Mouse (Mus musculus): Measurements from ENCODE around the gene Sprr1a. TPM values are rescaled to one million over a fixed set of nuclear protein-coding genes. Genes with fewer than 3 reads are reported as not detected.
A peak's percentile ranks its signal among the peaks of the same experiment; 100 is the strongest.
"Not testable (repeated sequence)": the region's sequence is repeated elsewhere in the genome, so short reads cannot be mapped to it uniquely, and the experiment has no call there.

Sprr1a gene
- not detected in 2 replicates for polyA plus RNA-seq (2016; fragmentation: Nextera tagmentation; extraction: Ambion mirVana)

GRCm38 (mm10) chr3:92485863-92486262 lies at the start of gene Sprr1a:
Gene Sprr1a (minus strand): TSS chr3:92485895.
- Histone ChIP-seq H3K4me1 (no peaks in the 10 kb centered on the region), H3K27me3 (replicated peaks) (no peaks in the 10 kb centered on the region), H3K9ac (no peak within 1 kb of the TSS), H3K27ac (no peak within 1 kb of the TSS), H3K4me3 (no peak within 1 kb of the TSS), H3K9me3 (replicated peaks) (no peaks in the 10 kb centered on the region), H3K36me3 (no peaks in the 10 kb centered on the region), H3K4me2 (no peak within 1 kb of the TSS)
- ATAC-seq: no peak

GRCm38 (mm10) chr3:92534411-92534810 lies 48.7 kb upstream of the Sprr1a start, which contains the start of gene 2310046K23Rik:
Gene 2310046K23Rik (minus strand): TSS chr3:92534511.
- Histone ChIP-seq H3K9me3 (replicated peaks) (no peaks in the 10 kb centered on the region), H3K4me2 (no peak within 1 kb of the TSS), H3K27me3 (replicated peaks) (no peaks in the 10 kb centered on the region), H3K36me3 (no peaks in the 10 kb centered on the region), H3K4me3 (no peak within 1 kb of the TSS), H3K27ac (no peak within 1 kb of the TSS), H3K4me1 (no peaks in the 10 kb centered on the region), H3K9ac (no peak within 1 kb of the TSS)
- no peak for ATAC-seq
- 68% methylated on average over 3 of the region's 3 CpGs for WGBS (ENCODE audit: insufficient replicate concordance)

- H3K4me1 ChIP-seq: no peaks in the 10 kb centered on the region
- ATAC-seq: no peak
- H3K9me3 ChIP-seq (replicated peaks): no peaks in the 10 kb centered on the region
- no peak overlapping the region for H3K27ac ChIP-seq
- H3K4me2 ChIP-seq: no peak overlapping the region
- no peak overlapping the region for H3K9ac ChIP-seq
- H3K27me3 ChIP-seq (replicated peaks): no peaks in the 10 kb centered on the region
- no peaks in the 10 kb centered on the region for H3K36me3 ChIP-seq
- H3K4me3 ChIP-seq: no peak overlapping the region
Observed at GRCm38 (mm10) chr3:92512325-92512724, 26.6 kb upstream of the Sprr1a start.

GRCm38 (mm10) chr3:92510786-92511185 lies 25.1 kb upstream of the Sprr1a start:
- Histone ChIP-seq H3K9me3 (replicated peaks) (no peaks in the 10 kb centered on the region), H3K4me2 (no peak overlapping the region), H3K4me3 (no peak overlapping the region), H3K27me3 (replicated peaks) (no peaks in the 10 kb centered on the region), H3K9ac (no peak overlapping the region), H3K27ac (no peak overlapping the region), H3K4me1 (no peaks in the 10 kb centered on the region), H3K36me3 (no peaks in the 10 kb centered on the region)
- no peak for ATAC-seq

GRCm38 (mm10) chr3:92508185-92508584 lies 22.5 kb upstream of the Sprr1a start:
- 80% methylated on average over 1 of the region's 1 CpGs for WGBS (ENCODE audit: insufficient replicate concordance)
- ATAC-seq: no peak
- H3K4me3 ChIP-seq: no peak overlapping the region
- H3K27me3 ChIP-seq (replicated peaks): no peaks in the 10 kb centered on the region
- no peaks in the 10 kb centered on the region for H3K36me3 ChIP-seq
- no peaks in the 10 kb centered on the region for H3K4me1 ChIP-seq
- no peak overlapping the region for H3K27ac ChIP-seq
- no peaks in the 10 kb centered on the region for H3K9me3 ChIP-seq (replicated peaks)
- H3K9ac ChIP-seq: no peak overlapping the region
- H3K4me2 ChIP-seq: no peak overlapping the region

GRCm38 (mm10) chr3:92503528-92503927 lies 17.8 kb upstream of the Sprr1a start:
- no peaks in the 10 kb centered on the region for H3K4me1 ChIP-seq
- H3K36me3 ChIP-seq: no peaks in the 10 kb centered on the region
- ATAC-seq: no peak
- H3K4me2 ChIP-seq: no peak overlapping the region
- no peaks in the 10 kb centered on the region for H3K27me3 ChIP-seq (replicated peaks)
- no peak overlapping the region for H3K9ac ChIP-seq
- no peak overlapping the region for H3K27ac ChIP-seq
- H3K9me3 ChIP-seq (replicated peaks): no peaks in the 10 kb centered on the region
- H3K4me3 ChIP-seq: no peak overlapping the region

- ATAC-seq: no peak
Observed at GRCm38 (mm10) chr3:92500393-92500792, 14.7 kb upstream of the Sprr1a start, which contains the start of gene Sprr4. Gene Sprr4 (minus strand): TSS chr3:92500493.

GRCm38 (mm10) chr3:92490262-92490661 lies 4.6 kb upstream of the Sprr1a start:
- H3K27me3 ChIP-seq (replicated peaks); H3K9ac ChIP-seq; H3K27ac ChIP-seq; H3K36me3 ChIP-seq; H3K4me3 ChIP-seq; ATAC-seq; H3K9me3 ChIP-seq (replicated peaks); H3K4me2 ChIP-seq; H3K4me1 ChIP-seq: not testable (repeated sequence)

More at GRCm38 (mm10) chr3:92500393-92500792, 14.7 kb upstream of the Sprr1a start, which contains the start of gene Sprr4:
- WGBS (ENCODE audit: insufficient replicate concordance): 61% methylated on average over 1 of the region's 1 CpGs
- Histone ChIP-seq H3K27ac (no peak within 1 kb of the TSS), H3K36me3 (no peaks in the 10 kb centered on the region), H3K9me3 (replicated peaks) (no peaks in the 10 kb centered on the region), H3K27me3 (replicated peaks) (no peaks in the 10 kb centered on the region), H3K9ac (no peak within 1 kb of the TSS), H3K4me3 (no peak within 1 kb of the TSS), H3K4me1 (no peaks in the 10 kb centered on the region), H3K4me2 (no peak within 1 kb of the TSS)

- Histone ChIP-seq H3K27ac (no peak overlapping the region), H3K4me1 (no peaks in the 10 kb centered on the region), H3K9me3 (replicated peaks) (no peaks in the 10 kb centered on the region), H3K4me2 (no peak overlapping the region), H3K27me3 (replicated peaks) (no peaks in the 10 kb centered on the region), H3K4me3 (no peak overlapping the region), H3K36me3 (no peaks in the 10 kb centered on the region), H3K9ac (no peak overlapping the region)
- ATAC-seq: no peak
- WGBS (ENCODE audit: insufficient replicate concordance): 31% methylated on average over 1 of the region's 1 CpGs
Observed at GRCm38 (mm10) chr3:92486307-92486706, 612 bp upstream of the Sprr1a start.

GRCm38 (mm10) chr3:92481249-92481648 lies 4.4 kb downstream of the Sprr1a start:
- H3K36me3 ChIP-seq; H3K27me3 ChIP-seq (replicated peaks); H3K27ac ChIP-seq; H3K4me2 ChIP-seq; H3K9me3 ChIP-seq (replicated peaks); H3K4me3 ChIP-seq; H3K4me1 ChIP-seq; H3K9ac ChIP-seq; ATAC-seq: not testable (repeated sequence)

GRCm38 (mm10) chr3:92470111-92470510 lies 15.6 kb downstream of the Sprr1a start:
- WGBS (ENCODE audit: insufficient replicate concordance): 71% methylated on average over 2 of the region's 2 CpGs

GRCm38 (mm10) chr3:92467424-92467823 lies 18.3 kb downstream of the Sprr1a start:
- no peak for ATAC-seq
- Histone ChIP-seq H3K27me3 (replicated peaks) (no peaks in the 10 kb centered on the region), H3K9me3 (replicated peaks) (no peaks in the 10 kb centered on the region), H3K4me1 (no peaks in the 10 kb centered on the region), H3K4me2 (no peak overlapping the region), H3K4me3 (no peak overlapping the region), H3K27ac (no peak overlapping the region), H3K9ac (no peak overlapping the region), H3K36me3 (no peaks in the 10 kb centered on the region)

More at GRCm38 (mm10) chr3:92470111-92470510, 15.6 kb downstream of the Sprr1a start:
- Histone ChIP-seq H3K36me3 (no peaks in the 10 kb centered on the region), H3K9me3 (replicated peaks) (no peaks in the 10 kb centered on the region), H3K9ac (no peak overlapping the region), H3K4me2 (no peak overlapping the region), H3K27ac (no peak overlapping the region), H3K4me3 (no peak overlapping the region), H3K27me3 (replicated peaks) (no peaks in the 10 kb centered on the region), H3K4me1 (no peaks in the 10 kb centered on the region)
- ATAC-seq: peak; percentile 62; the same call in 1 of the 2 replicates

- no peak overlapping the region for H3K4me3 ChIP-seq
- ATAC-seq: no peak
- H3K4me1 ChIP-seq: no peaks in the 10 kb centered on the region
- H3K4me2 ChIP-seq: no peak overlapping the region
- H3K27ac ChIP-seq: no peak overlapping the region
- no peaks in the 10 kb centered on the region for H3K36me3 ChIP-seq
- no peaks in the 10 kb centered on the region for H3K27me3 ChIP-seq (replicated peaks)
- H3K9ac ChIP-seq: no peak overlapping the region
- no peaks in the 10 kb centered on the region for H3K9me3 ChIP-seq (replicated peaks)
- 73% methylated on average over 1 of the region's 1 CpGs for WGBS (ENCODE audit: insufficient replicate concordance)
Observed at GRCm38 (mm10) chr3:92466576-92466975, 19.1 kb downstream of the Sprr1a start.

Measured in liver, embryonic 12.5 days (tissue).